Mouse (Mus musculus) ES-Bruce4 (cell line): ENCODE measurements around the gene Rab11a.

Experiments used
- CTCF ChIP-seq: IDR thresholded peaks from one replicate; pipeline ENCODE4 v1.8.1; 2011; ENCODE audit warnings: low read depth, low read length
- EP300 ChIP-seq: IDR thresholded peaks from 2 replicates; pipeline ENCODE4 v1.6.1; 2011; ENCODE audit warnings: low read depth, low read length; ENCODE audit not compliant: insufficient read depth
- POLR2A ChIP-seq: IDR thresholded peaks from one replicate; pipeline ENCODE4 v1.8.1; 2011; ENCODE audit warnings: low read length; ENCODE audit not compliant: insufficient read depth

DNA sequence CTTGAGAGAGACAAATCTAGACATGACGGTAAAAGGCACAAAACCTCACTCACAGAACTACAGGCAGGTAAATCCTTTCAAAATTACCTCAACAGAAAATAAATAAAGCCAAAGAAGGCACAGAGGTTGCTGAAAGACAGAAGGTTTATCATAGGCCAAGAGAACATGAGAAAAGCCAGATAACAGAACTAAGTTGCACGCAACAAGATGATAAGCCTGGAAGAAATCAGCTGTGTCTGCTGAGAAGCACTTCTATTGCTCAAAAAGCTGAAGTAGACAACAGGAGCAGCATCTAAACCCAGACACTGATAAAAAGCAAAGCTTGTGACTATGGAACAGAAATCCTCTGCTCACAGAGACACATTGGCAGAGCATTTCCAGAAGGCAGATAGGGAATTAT lies 27.3 kb upstream of the Rab11a start:
- no peak for TF ChIP-seq POLR2A
- TF ChIP-seq CTCF, result no peak
- TF ChIP-seq EP300, result no peak
